Mouse (Mus musculus): ENCODE data around the gene Ppp2r5b. TPM values are rescaled to one million over a fixed set of nuclear protein-coding genes. Genes with fewer than 3 reads are reported as not detected.
A peak's percentile ranks its signal among the peaks of the same experiment; 100 is the strongest.

Gene Ppp2r5b
- total and polyA plus RNA-seq, 2 experiments from 2014 or later = 160 to 272 TPM

GRCm38 (mm10) chr19:6279481-6280144 is 43.9 kb upstream of the Ppp2r5b start:
- H3K9me3 ChIP-seq (ENCODE audit: low read length) = no peaks in the 10 kb centered on the region
- H3K9ac ChIP-seq (replicated peaks; ENCODE audit: low read length) = peak overlapping the region; percentile 82; the same call in 1 of the 2 replicates
- WGBS = 82% methylated on average over 6 of the region's 6 CpGs
- 0 out of 2 replicates have a peak overlapping the region, but pooled peaks have one; percentile 15 for H3K27ac ChIP-seq
- DNase-seq (ENCODE audit: low spot score) = no peak
- no peak for ATAC-seq
- H3K4me2 ChIP-seq (ENCODE audit: low read depth, low read length) = peak overlapping the region; percentile 92
- no peaks in the 10 kb centered on the region for H3K27me3 ChIP-seq (ENCODE audit: insufficient read depth, low read length)
- TF ChIP-seq CTCF (IDR thresholded peaks at IDR 0.05; ENCODE audit: low read depth) = no peak
- peaks cover 33% of the 10 kb centered on the region for H3K4me1 ChIP-seq (ENCODE audit: insufficient read depth, low read length)
- peaks cover 22% of the 10 kb centered on the region for H3K36me3 ChIP-seq (ENCODE audit: insufficient read depth, low read length)
- H3K4me3 ChIP-seq (ENCODE audit: low read length) = no peak overlapping the region

GRCm38 (mm10) chr19:6278439-6279073 is 42.9 kb upstream of the Ppp2r5b start:
- peak overlapping the region; percentile 82 for H3K9ac ChIP-seq (replicated peaks; ENCODE audit: low read length)
- H3K9me3 ChIP-seq (ENCODE audit: low read length) = no peaks in the 10 kb centered on the region
- peaks cover 19% of the 10 kb centered on the region for H3K36me3 ChIP-seq (ENCODE audit: insufficient read depth, low read length)
- H3K27ac ChIP-seq = no peak overlapping the region; the same call in 1 of the 2 replicates
- no peaks in the 10 kb centered on the region for H3K27me3 ChIP-seq (ENCODE audit: insufficient read depth, low read length)
- H3K4me2 ChIP-seq (ENCODE audit: low read depth, low read length) = peak overlapping the region; percentile 92
- peak overlapping the region; percentile 61 for H3K4me3 ChIP-seq (ENCODE audit: low read length)
- ATAC-seq (no peak), DNase-seq (ENCODE audit: low spot score) (no peak)
- TF ChIP-seq CTCF (IDR thresholded peaks at IDR 0.05; ENCODE audit: low read depth) = no peak
- peaks cover 33% of the 10 kb centered on the region for H3K4me1 ChIP-seq (ENCODE audit: insufficient read depth, low read length)
- 36% methylated on average over 6 of the region's 6 CpGs for WGBS

- Histone ChIP-seq H3K4me1 (ENCODE audit: insufficient read depth, low read length) (peaks cover 33% of the 10 kb centered on the region), H3K27ac (peak overlapping the region; percentile 75; the same call in 1 of the 2 replicates), H3K36me3 (ENCODE audit: insufficient read depth, low read length) (peaks cover 16% of the 10 kb centered on the region), H3K27me3 (ENCODE audit: insufficient read depth, low read length) (no peaks in the 10 kb centered on the region), H3K4me3 (ENCODE audit: low read length) (peak overlapping the region; percentile 61), H3K9me3 (ENCODE audit: low read length) (no peaks in the 10 kb centered on the region), H3K4me2 (ENCODE audit: low read depth, low read length) (peak overlapping the region; percentile 92), H3K9ac (replicated peaks; ENCODE audit: low read length) (peak overlapping the region; percentile 82)
- peak; percentile 30 for DNase-seq (ENCODE audit: low spot score)
- TF ChIP-seq CTCF (IDR thresholded peaks at IDR 0.05; ENCODE audit: low read depth) = no peak
- no peak for ATAC-seq
- 4% methylated on average over 10 of the region's 10 CpGs for WGBS
Measured at GRCm38 (mm10) chr19:6277661-6278438, 42.2 kb upstream of the Ppp2r5b start.

GRCm38 (mm10) chr19:6276426-6277421 is 41.1 kb upstream of the Ppp2r5b start, which contains the start of gene Ehd1:
Gene Ehd1 (plus strand): TSS chr19:6276725.
- H3K4me1 ChIP-seq (ENCODE audit: insufficient read depth, low read length) = peaks cover 33% of the 10 kb centered on the region
- ATAC-seq (peak; percentile 98), DNase-seq (ENCODE audit: low spot score) (peak; percentile 99)
- peak within 1 kb of the TSS; percentile 82 for H3K9ac ChIP-seq (replicated peaks; ENCODE audit: low read length)
- TF ChIP-seq CTCF (IDR thresholded peaks at IDR 0.05; ENCODE audit: low read depth) = peak; percentile 24; the same call in 1 of the 2 replicates
- H3K9me3 ChIP-seq (ENCODE audit: low read length) = no peaks in the 10 kb centered on the region
- under 1% methylated on average over 102 of the region's 106 CpGs for WGBS
- H3K27me3 ChIP-seq (ENCODE audit: insufficient read depth, low read length) = no peaks in the 10 kb centered on the region
- peak within 1 kb of the TSS; percentile 75 for H3K27ac ChIP-seq
- peak within 1 kb of the TSS; percentile 92 for H3K4me2 ChIP-seq (ENCODE audit: low read depth, low read length)
- peak within 1 kb of the TSS; percentile 61 for H3K4me3 ChIP-seq (ENCODE audit: low read length)
- peaks cover 8% of the 10 kb centered on the region; the same call in 1 of the 2 replicates for H3K36me3 ChIP-seq (ENCODE audit: insufficient read depth, low read length)

GRCm38 (mm10) chr19:6275740-6276389 is 40.2 kb upstream of the Ppp2r5b start:
- H3K36me3 ChIP-seq (ENCODE audit: insufficient read depth, low read length) = no peaks in the 10 kb centered on the region
- ATAC-seq = no peak
- DNase-seq (ENCODE audit: low spot score) = peak; percentile 35
- peak overlapping the region; percentile 61 for H3K4me3 ChIP-seq (ENCODE audit: low read length)
- peak overlapping the region; percentile 92 for H3K4me2 ChIP-seq (ENCODE audit: low read depth, low read length)
- 5% methylated on average over 15 of the region's 15 CpGs for WGBS
- no peaks in the 10 kb centered on the region for H3K27me3 ChIP-seq (ENCODE audit: insufficient read depth, low read length)
- peak; percentile 19; the same call in 1 of the 2 replicates for TF ChIP-seq CTCF (IDR thresholded peaks at IDR 0.05; ENCODE audit: low read depth)
- peak overlapping the region; percentile 46 for H3K9ac ChIP-seq (replicated peaks; ENCODE audit: low read length)
- H3K4me1 ChIP-seq (ENCODE audit: insufficient read depth, low read length) = peaks cover 33% of the 10 kb centered on the region
- H3K27ac ChIP-seq = peak overlapping the region; percentile 73; the same call in 1 of the 2 replicates
- no peaks in the 10 kb centered on the region for H3K9me3 ChIP-seq (ENCODE audit: low read length)
